Mouse (Mus musculus) MEL (cell line): ENCODE data around the gene Tkt.

Experiments
- HCFC1 ChIP-seq: IDR thresholded peaks from 2 replicates; pipeline ENCODE4 v1.6.1; 2012; ENCODE audit warnings: low read depth, mild to moderate bottlenecking, inconsistent platforms, low read length, improper control_type of control experiment, moderate library complexity
- KAT2A ChIP-seq: conservative IDR thresholded peaks from 2 replicates; pipeline ENCODE4 v1.6.1; 2012; ENCODE audit warnings: low read depth, low read length, improper control_type of control experiment, inconsistent platforms
- ZNF384 ChIP-seq: IDR thresholded peaks from 2 replicates; pipeline ENCODE4 v1.6.1; 2012; ENCODE audit warnings: low read depth, mild to moderate bottlenecking, inconsistent platforms, low read length, improper control_type of control experiment

- TF ChIP-seq ZNF384 (no peak), KAT2A (no peak), HCFC1 (no peak)
Measured at GRCm38 (mm10) chr14:30585323-30585722, 37.2 kb downstream of the Tkt start.
